Mouse (Mus musculus): Measurements from ENCODE around the gene Foxe3. TPM values are rescaled to one million over a fixed set of nuclear protein-coding genes. Genes with fewer than 3 reads are reported as not detected.

Foxe3 gene
- total RNA-seq, 2 experiments from 2014 or later: not detected

Other genes starting within 250 kb of the Foxe3 start
- not detected for gene Gm12830, start 104.3 kb downstream of the Foxe3 start, total RNA-seq (2021)
- under 1 TPM; 0.19 to 0.33 TPM for gene Foxd2, start 17.1 kb downstream of the Foxe3 start, total RNA-seq (2021)
- gene Cmpk1, start 61.2 kb upstream of the Foxe3 start, total RNA-seq (2021): 10 to 100 TPM; 23.3 to 27.8 TPM
- under 1 TPM in 1 of 2 experiments, not detected in 1; 0.24 TPM for gene Stil, start 74.1 kb upstream of the Foxe3 start, total RNA-seq (2021)
- 1 to 10 TPM in 1 of 2 experiments, under 1 TPM in 1; 0.46 to 1.3 TPM for gene Tal1, start 130.4 kb upstream of the Foxe3 start, total RNA-seq (2021)
- gene Pdzk1ip1, start 162.7 kb upstream of the Foxe3 start, total RNA-seq (2021): not detected
- gene Cyp4x1, start 208.3 kb upstream of the Foxe3 start, total RNA-seq (2021): not detected

Data from gastrocnemius, postnatal 25 days (tissue).